Mouse (Mus musculus) adrenal gland, postnatal 36 days (tissue): Measurements from ENCODE around the gene Snx1. TPM values are rescaled to one million over a fixed set of nuclear protein-coding genes. Genes with fewer than 3 reads are reported as not detected.

Experiments
- DNase-seq, 2 experiments: peaks; one replicate each; pipeline ENCODE4 v3.0.0; 2021; ENCODE audit warnings: mixed read lengths in 1 of 2
- total RNA-seq, 2 experiments: library from RNA; stranded (reverse); gene quantifications; 2 replicates each; pipeline ENCODE4 v1.2.3; 2021

Snx1 gene
- total RNA-seq, 2 experiments from 2014 or later, result 118 to 119 TPM

DNA sequence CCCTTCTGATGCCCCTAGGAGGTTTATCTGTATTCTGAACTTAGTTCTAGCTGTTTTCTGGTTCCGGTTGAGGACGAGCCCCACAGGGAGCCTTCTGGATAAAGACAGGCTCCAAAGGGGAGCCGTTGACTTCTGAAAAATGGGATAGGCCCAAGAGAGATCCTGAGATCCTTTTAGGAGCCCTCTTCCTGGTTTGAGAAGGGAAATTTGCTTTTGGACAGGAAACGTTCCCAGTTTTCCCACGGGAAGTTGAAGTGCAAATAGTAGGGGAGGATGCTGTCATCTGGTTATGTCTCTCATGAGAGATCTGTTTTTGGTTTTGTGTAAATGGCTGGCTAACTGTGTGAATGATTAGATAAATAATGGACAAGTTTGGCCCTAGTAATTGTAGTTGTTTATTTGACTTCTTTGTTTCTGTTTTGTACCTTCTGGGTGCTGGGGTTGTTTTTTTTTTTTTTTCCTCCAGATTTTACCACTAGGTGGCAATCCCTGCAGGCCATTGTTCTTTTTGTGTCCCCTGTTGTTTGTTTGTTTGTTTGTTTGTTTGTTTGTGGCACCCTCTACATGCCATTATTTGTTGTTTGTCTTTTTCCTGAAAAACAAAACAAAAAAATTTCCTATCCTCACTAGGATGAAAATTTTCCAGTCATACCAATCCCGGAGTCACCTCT is 76.3 kb downstream of the Snx1 start:
- no peak for DNase-seq

DNA sequence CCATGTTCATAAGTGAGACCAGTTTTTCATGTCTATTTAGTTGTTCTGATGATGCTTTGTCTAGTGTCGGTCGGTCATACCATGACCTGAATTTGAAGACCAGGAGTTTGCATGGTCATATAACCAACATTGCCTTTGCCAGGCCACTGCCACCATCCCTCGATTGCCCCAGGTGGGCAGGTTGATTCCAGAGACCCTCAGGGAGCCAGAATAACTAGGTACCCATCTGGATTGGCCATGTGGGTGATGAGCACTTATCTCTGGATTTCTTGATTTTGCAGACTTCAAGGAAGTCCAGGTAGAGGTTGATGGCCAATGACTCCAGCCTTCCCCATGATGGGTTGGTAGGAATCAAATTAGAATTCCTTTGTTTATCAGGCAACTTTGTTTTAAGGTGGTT is 83.1 kb downstream of the Snx1 start:
- no peak for DNase-seq

DNA sequence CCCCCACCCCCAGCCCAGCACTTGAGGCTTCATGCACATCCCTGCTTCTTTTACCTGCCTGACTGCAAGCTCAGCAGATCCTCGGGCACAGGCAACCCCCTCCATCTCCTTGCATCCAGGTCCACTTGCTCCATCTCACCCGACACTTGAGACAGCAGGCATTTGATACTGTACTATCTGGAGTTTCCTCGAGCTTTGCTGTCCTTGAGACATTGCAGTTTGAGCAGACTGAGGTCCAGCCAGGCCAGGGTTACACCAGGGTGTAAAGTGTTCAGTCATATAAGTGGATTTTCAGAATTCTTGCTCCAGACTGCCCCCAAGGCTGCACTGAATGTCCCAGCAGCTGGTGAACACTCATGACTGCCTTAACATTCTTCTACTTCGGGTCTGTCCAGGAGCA is 84.1 kb downstream of the Snx1 start:
- peak in 1 of 2 experiments; percentile 13 for DNase-seq

DNA sequence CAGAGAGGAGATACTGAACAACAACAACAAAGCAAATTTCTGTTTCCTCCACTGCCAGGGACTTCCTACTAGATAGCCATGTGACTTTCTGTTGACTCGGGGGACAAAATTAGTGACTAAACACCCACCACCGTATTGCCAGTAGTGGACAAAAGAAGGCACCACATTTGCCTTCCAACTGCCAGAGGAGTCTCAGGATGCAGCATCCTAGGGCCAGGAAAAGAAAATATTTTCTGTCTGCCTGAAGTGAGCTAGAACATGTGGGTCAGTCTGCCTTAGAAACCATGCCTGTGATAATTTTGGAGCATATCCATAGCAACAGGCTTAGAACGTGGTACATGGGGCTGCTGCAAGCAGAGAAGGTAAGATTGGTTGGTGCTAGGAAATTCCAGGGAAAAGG is 85.6 kb downstream of the Snx1 start:
- no peak for DNase-seq

DNA sequence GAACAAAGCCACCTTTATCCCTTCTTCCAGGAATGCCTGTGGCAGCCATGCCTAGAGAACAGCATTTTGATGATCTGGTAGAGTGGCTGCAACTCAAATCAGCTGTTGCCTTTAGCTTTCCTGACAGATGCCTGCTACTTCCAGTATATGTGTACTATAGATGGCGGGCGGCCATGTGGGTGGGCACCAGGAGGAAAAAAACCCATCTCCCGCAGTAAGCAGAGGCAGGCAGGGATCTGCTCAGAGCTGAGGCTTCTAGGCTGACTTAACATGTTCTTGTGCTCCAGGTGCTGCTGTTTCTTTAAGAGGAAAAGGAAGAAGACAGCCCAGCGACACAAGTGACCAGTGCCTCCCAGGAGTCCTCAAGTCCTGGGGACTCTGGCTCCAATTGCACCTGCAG is 87.1 kb downstream of the Snx1 start:
- no peak for DNase-seq

DNA sequence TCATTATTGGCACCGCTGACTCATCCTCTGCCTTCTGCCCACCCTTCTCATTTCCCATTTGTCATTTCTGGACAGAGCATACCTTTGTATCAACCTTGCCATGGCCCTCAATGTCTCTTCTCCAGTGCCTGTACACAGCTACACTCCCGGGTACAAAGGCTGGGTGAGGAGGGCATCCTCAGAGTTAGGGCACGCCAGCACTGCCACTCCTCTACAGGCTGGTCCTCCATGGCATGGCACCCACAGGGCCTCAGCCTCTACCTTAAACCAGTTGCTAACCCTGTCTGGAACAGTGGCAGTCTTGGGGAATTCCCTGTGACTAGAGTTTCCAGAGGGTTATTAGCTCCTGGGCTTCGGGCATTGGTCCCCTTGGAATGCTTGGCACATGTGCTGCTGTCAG is 87.8 kb downstream of the Snx1 start:
- DNase-seq, result no peak

Other genes starting within 250 kb of the Snx1 start
- 1 to 10 TPM; 3.3 to 4.4 TPM for gene Pclaf, start 236.3 kb downstream of the Snx1 start, total RNA-seq
- 10 to 100 TPM; 33.2 to 45.0 TPM for gene Trip4, start 217.8 kb downstream of the Snx1 start, total RNA-seq
- 10 to 100 TPM; 17.8 to 18.6 TPM for gene Csnk1g1, start 217.7 kb downstream of the Snx1 start, total RNA-seq
- gene Ppib, start 66.4 kb downstream of the Snx1 start, total RNA-seq, result 100 to 1,000 TPM; 317 to 322 TPM
- under 1 TPM; 0.26 to 0.30 TPM for gene Snx22, start 56.9 kb downstream of the Snx1 start, total RNA-seq
- gene Ciao2a, start within 50 bp of the Snx1 start, total RNA-seq, result 10 to 100 TPM; 69.2 to 89.1 TPM
- gene Dapk2, start 31.6 kb upstream of the Snx1 start, total RNA-seq, result 1 to 10 TPM; 7.5 to 9.3 TPM
- 10 to 100 TPM; 38.9 to 47.6 TPM for gene Herc1, start 223.9 kb upstream of the Snx1 start, total RNA-seq